Mouse (Mus musculus): ENCODE data around the gene Map3k10.
A peak's percentile ranks its signal among the peaks of the same experiment; 100 is the strongest.

Map3k10 gene

GRCm38 (mm10) chr7:27609285-27609684, 65.1 kb downstream of the Map3k10 start:
- peak; percentile 48 for DNase-seq (ENCODE audit: low spot score)

- DNase-seq (ENCODE audit: low spot score), result no peak
These were observed 66.3 kb downstream of the Map3k10 start for GRCm38 (mm10) chr7:27608130-27608529.

- peak; percentile 81 for DNase-seq (ENCODE audit: low spot score)
These were observed 66.8 kb downstream of the Map3k10 start for GRCm38 (mm10) chr7:27607580-27607979.

- no peak for DNase-seq (ENCODE audit: low spot score)
These were observed 67.7 kb downstream of the Map3k10 start for GRCm38 (mm10) chr7:27606481-27607254.

Measured in testis, postnatal 10 days (tissue).